Mouse (Mus musculus) mouse trophoblast stem cell (cell line): ENCODE results near the gene Zfp385a.

Source experiments
- in situ Hi-C, 2 experiments: fragments of 300-500 bp; cut with MseI, MboI; formaldehyde crosslinking; loops; 2 replicates in 1 of 2; 3 replicates in 1 of 2; pipeline ENCODE4 v1.15.1; 2025

The Zfp385a gene

DNA sequence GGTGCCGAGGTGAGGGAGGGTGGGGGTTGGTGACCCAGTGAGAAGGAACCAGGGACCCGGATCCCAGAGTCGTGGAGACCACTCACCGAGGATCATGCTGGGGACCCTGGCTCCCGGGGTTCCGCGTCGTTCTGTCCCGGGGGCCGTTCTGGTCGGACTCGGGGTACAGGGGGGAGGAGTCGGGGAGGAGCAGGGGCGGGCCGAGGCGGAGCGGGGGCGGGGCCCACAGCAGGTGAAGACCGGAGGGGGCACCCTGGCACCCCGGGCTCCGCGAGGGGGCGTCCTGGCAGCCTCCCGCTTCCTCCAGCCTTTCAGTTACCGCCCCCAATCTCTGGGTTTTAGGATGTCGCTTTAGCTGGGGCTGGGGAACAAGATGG, at the start of gene Zfp385a:
TSS of gene Zfp385a (minus strand) at position 133 of the 377 bp plus-strand sequence.
- in situ Hi-C loops = no loop called here

DNA sequence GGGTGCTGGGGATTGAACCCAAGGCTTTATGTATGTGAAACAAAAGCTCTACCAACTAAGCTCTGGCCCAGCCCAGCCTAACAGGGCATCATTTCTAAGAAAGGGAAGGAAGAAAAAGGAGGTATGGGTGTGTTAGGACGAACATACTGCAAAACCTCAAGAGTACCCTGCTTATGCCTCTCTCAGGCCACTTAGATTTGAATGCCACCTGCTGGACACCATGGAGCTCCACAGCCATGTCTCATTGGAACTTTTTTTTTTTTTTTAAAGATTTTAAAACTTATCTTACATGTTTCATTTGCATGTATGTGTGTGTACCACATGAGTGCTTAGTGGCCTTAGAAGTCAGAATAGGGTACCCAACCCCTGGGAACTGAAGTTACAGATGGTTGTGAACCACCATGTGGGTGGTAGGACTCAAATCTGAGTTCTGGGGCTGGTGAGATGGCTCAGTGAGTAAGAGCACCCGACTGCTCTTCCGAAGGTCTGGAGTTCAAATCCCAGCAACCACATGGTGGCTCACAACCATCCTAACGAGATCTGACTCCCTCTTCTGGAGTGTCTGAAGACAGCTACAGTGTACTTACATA, 48.8 kb upstream of the Zfp385a start:
- in situ Hi-C loops = loop anchor here in 1 of 2 experiments (5.0 kb wide), 1 partner anchor 41 kb away; no protein-coding TSS in a partner anchor

GRCm38 (mm10) chr15:103383771-103384488, 44.0 kb upstream of the Zfp385a start:
- in situ Hi-C loops = no loop called here

DNA sequence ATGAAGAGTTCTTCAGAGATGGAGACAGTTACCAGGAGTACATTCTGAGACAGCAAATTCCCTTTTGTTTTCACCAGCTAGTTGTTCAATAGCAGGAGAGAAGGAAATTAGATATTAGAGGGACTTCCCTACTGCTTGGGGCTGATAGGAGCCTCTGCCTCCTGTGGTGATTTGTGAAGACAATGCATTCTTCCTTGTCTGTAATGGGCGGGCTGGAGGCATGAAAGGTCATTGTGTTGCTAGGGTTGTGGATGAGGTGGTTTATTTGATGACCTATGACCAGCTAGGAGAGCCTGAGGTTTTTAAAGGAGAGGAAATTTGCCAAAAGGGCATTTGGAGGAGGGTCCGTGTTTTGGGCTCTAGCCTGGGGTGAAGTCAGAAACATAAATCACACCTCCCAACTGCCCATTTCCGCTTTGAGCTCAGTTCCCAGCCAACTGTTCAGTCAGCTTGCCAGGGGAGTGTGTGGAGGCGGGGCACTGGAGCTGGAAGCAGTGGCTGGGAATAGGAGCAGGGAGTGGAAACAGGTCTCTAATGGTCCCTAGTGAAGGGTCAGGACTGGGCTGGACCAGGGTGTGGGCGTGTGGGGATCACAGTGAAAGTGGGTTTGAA, 43.0 kb upstream of the Zfp385a start:
- in situ Hi-C loops = no loop called here

DNA sequence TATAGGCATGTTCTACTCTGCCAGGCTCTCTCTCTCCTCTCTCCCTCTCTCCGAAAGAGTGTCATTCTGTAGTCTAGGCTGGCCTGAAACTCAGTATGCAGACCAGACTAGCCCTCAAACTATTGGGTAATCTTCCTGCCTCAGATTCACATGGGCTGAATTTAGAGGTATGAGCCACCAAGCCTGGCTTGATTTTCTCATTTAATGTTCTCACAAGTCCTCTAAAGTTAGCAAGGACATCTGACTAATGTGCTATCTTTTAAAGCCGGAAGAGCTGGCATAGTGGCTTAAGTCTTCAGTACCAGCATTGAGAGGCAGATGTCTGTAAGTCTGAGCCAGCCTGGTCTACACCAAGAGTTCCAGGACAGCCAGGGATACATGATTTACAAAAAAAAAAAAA, 42.2 kb upstream of the Zfp385a start:
- in situ Hi-C loops = no loop called here

DNA sequence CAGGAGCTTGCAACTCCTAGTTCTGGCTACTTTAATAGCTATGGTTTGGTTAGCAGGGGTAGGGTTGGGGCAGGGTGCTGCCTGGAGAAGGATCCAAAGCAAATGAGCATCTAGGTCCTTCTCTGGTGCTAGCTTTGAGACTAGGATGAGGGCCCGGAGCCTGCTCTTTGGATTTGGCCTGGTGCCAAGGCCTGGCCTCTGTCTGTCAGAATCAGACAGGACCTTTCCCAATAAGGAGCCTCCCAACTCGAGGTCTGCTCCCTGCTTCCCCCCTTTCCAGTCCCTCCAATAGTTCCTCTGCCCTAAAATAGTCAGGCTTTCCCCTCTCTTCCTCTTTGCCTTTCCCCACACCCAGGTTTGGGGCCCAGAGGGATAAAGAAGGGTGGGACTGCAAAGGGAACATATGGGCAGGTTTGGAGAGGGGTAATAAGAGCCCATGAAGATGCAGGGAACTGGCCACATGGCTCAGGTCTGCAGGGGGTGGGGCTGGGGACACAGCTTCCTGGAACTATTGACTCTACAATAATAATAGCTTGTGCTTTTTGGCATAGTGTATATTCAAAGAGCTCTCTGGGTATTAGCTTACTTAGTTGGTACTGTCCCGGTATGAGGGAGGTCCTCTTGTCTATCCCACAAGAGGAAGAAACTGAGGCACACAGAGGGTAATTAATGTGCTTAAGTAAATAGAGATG, 38.9 kb upstream of the Zfp385a start:
- in situ Hi-C loops = no loop called here

GRCm38 (mm10) chr15:103377752-103378664, 38.1 kb upstream of the Zfp385a start:
- in situ Hi-C loops = no loop called here

DNA sequence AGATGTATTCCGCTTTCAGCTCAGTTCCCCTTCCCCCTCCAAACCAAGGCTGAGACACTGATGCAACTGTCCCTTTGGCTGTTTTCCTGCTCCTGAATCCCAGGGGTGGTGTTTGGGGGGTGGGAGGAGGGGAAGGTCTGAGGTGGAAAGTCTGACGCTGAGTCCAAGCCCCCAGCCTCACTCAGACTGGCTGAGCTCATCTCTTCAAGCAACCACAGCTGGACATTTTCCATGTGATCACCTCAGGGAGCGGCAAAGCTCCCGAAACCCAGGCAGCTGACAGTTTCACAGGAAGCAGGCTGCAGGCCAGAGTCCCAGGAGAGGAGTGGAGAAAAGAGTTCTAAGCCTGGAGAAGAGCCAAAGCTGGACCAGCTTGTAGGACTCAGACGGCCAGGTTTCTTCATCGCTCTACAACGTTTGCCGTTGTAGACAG, 37.0 kb upstream of the Zfp385a start:
- in situ Hi-C loops = no loop called here

GRCm38 (mm10) chr15:103375112-103375800, 35.4 kb upstream of the Zfp385a start:
- in situ Hi-C loops = no loop called here

- in situ Hi-C loops = no loop called here
Observed at GRCm38 (mm10) chr15:103372461-103372860, 32.6 kb upstream of the Zfp385a start.

DNA sequence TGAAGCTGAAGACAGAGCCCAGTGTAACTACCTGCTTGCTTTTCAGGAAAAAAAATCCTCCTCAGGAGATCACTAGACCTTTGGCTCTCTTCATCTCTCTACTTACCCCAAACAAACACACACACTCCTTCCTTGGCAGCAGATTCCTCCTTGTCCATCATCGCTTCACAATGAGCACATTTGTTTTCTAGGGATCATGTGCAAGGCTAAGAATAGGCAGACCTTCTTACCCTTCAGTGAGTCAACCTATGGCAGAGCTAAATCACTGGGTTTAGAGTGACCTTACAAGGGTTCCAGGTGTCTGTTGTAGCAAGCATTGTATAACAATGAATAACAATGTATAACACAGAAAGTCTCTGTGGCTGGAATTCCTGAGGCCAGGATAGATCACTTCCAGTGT, 31.8 kb upstream of the Zfp385a start:
- in situ Hi-C loops = no loop called here

- in situ Hi-C loops = no loop called here
Observed at GRCm38 (mm10) chr15:103371208-103371607, 31.3 kb upstream of the Zfp385a start.

DNA sequence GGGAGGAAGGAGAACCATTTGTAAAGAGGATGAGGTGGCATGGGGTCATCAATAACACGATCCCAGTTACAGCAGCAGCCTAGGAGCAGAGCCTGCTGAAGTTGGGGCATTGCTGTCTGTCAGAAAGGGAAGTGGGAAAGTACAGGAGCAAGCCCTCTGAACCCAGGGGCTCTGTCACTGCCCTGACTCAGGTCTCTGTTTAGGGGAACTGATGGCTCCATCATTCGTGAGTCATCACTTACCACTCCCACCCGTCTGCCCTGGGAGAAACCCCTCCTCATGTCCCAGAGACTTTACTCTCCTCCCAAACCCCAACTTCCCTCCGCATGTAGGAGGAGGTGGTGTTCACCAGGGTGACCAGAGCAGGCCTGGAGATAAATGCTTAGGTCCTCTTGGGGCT, 30.6 kb upstream of the Zfp385a start:
- in situ Hi-C loops = no loop called here

- in situ Hi-C loops = no loop called here
Observed at GRCm38 (mm10) chr15:103369123-103369522, 29.2 kb upstream of the Zfp385a start.

- in situ Hi-C loops = no loop called here
Observed at GRCm38 (mm10) chr15:103368179-103368940, 28.5 kb upstream of the Zfp385a start.

DNA sequence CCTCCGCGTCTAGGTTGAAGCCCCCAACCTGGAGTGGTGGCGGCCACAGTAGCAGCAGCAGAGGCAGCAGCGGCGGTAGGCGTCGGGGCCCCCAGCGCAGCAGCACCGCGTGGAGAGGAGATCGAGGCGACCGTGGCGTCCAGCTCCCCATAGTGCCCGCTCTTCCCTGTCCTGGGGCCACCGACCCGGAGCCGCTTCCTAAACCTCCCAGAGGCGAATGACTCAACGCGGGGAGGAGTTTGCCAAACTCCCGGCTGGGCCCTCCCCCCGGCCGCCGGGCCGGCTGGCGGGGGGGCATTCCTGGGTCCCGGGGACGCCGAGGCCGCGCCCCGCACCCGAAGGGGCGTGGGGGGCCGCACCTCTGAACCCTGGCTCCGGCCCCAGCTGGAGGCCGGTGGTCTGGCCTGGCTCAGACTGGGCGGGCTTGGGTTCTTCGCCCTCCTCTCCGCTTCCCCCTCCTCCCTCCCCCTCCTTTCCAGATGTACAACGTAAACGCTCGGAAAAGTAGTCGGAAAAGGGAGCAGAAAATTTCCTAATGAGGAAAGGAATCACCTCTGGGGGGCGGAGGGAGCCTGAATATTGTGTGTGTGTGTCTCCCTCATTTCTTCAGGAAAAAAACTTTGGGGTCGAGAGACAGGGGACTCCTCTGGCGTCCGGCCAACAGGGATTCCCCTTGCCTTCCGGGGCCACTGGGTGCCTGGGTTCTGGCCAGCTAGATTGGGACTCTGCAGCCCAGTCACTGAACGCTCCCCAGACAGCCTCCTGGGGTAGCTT, 26.7 kb upstream of the Zfp385a start, which contains the start of gene Itga5:
TSS of gene Itga5 (minus strand) at position 388 of the 774 bp plus-strand sequence.
- in situ Hi-C loops = no loop called here

- in situ Hi-C loops = no loop called here
Observed at GRCm38 (mm10) chr15:103365471-103366375, 25.8 kb upstream of the Zfp385a start.

- in situ Hi-C loops = no loop called here
Observed at GRCm38 (mm10) chr15:103364761-103365160, 24.9 kb upstream of the Zfp385a start.
